ENCODE assay signal across 8 mouse cellular contexts in genomic region chr8:89046226-89046625, GRCm38 (mm10). TPM values are rescaled to one million over a fixed set of nuclear protein-coding genes. Genes with fewer than 3 reads are reported as not detected.
DNase-seq lines count a peak whose midpoint lies in the region; ATAC-seq and TF ChIP-seq lines count a peak whose summit lies in the region.

No protein-coding gene starts in this region.

- peaks cover 97% of the 10 kb centered on the region for H3K27me3 ChIP-seq in lung, embryonic 14.5 days (ENCODE audit: insufficient read depth, low read length)
- peaks cover 22% of the 10 kb centered on the region for H3K27me3 ChIP-seq in forebrain, embryonic 11.5 days (ENCODE audit: control insufficient read depth, insufficient read depth, low read length)
- peaks cover 12% of the 10 kb centered on the region for H3K27me3 ChIP-seq in kidney, embryonic 14.5 days (ENCODE audit: control insufficient read depth, insufficient read depth, low read length)
- peaks cover 71% of the 10 kb centered on the region for H3K27me3 ChIP-seq in midbrain, embryonic 13.5 days

- H3K4me1 ChIP-seq in lung, embryonic 14.5 days (ENCODE audit: insufficient read depth), result peaks cover 2% of the 10 kb centered on the region; the same call in 1 of the 2 replicates
- H3K4me1 ChIP-seq in forebrain, embryonic 11.5 days (replicated peaks; ENCODE audit: control insufficient read depth, insufficient read depth, low read length), result peaks cover 12% of the 10 kb centered on the region
- peaks cover 18% of the 10 kb centered on the region; the same call in 1 of the 2 replicates for H3K4me1 ChIP-seq in kidney, embryonic 14.5 days (ENCODE audit: control insufficient read depth, insufficient read depth, low read length)
- peaks cover 50% of the 10 kb centered on the region for H3K4me1 ChIP-seq in midbrain, embryonic 13.5 days (replicated peaks)

- WGBS in lung, embryonic 14.5 days, result 1% methylated on average over 15 of the region's 15 CpGs
- 1% methylated on average over 14 of the region's 15 CpGs for WGBS in forebrain, embryonic 11.5 days
- WGBS in kidney, embryonic 14.5 days, result under 1% methylated on average over 14 of the region's 15 CpGs
- WGBS in midbrain, embryonic 13.5 days, result 2% methylated on average over 14 of the region's 15 CpGs

- H3K4me2 ChIP-seq in lung, embryonic 14.5 days, result no peak overlapping the region; the same call in 1 of the 2 replicates
- H3K4me2 ChIP-seq in forebrain, embryonic 11.5 days (ENCODE audit: low read depth, low read length, severe bottlenecking), result peak overlapping the region; percentile 75
- H3K4me2 ChIP-seq in kidney, embryonic 14.5 days (replicated peaks; ENCODE audit: low read depth, low read length), result peak overlapping the region; percentile 65
- H3K4me2 ChIP-seq in midbrain, embryonic 13.5 days (replicated peaks), result peak overlapping the region; percentile 66

- no peak for TF ChIP-seq CTCF in lung, embryonic 14.5 days (IDR thresholded peaks at IDR 0.05; ENCODE audit: low read depth)

- H3K27ac ChIP-seq in lung, embryonic 14.5 days (ENCODE audit: low read depth), result no peak overlapping the region
- H3K27ac ChIP-seq in forebrain, embryonic 11.5 days (ENCODE audit: low read depth, low read length), result peak overlapping the region; percentile 39; the same call in 1 of the 2 replicates
- peak overlapping the region; percentile 99 for H3K27ac ChIP-seq in kidney, embryonic 14.5 days (ENCODE audit: low read depth, low read length)
- no peak overlapping the region; the same call in 1 of the 2 replicates for H3K27ac ChIP-seq in midbrain, embryonic 13.5 days

- 0 out of 2 replicates have a peak overlapping the region, but pooled peaks have one; percentile 9 for H3K4me3 ChIP-seq in lung, embryonic 14.5 days (ENCODE audit: low read depth, low read length)
- H3K4me3 ChIP-seq in forebrain, embryonic 11.5 days (ENCODE audit: low read depth, low read length), result peak overlapping the region; percentile 91; the same call in 1 of the 2 replicates
- H3K4me3 ChIP-seq in kidney, embryonic 14.5 days (ENCODE audit: low read length), result peak overlapping the region; percentile 75
- peak overlapping the region; percentile 66 for H3K4me3 ChIP-seq in midbrain, embryonic 13.5 days (replicated peaks)

- H3K9me3 ChIP-seq in lung, embryonic 14.5 days (ENCODE audit: low read depth, low read length), result no peaks in the 10 kb centered on the region
- no peaks in the 10 kb centered on the region for H3K9me3 ChIP-seq in forebrain, embryonic 11.5 days (ENCODE audit: control insufficient read depth, low read length)
- H3K9me3 ChIP-seq in kidney, embryonic 14.5 days (ENCODE audit: control insufficient read depth, low read length), result no peaks in the 10 kb centered on the region
- no peaks in the 10 kb centered on the region for H3K9me3 ChIP-seq in midbrain, embryonic 13.5 days

- ATAC-seq in lung, embryonic 14.5 days (ENCODE audit: insufficient read depth), result no peak
- ATAC-seq in forebrain, embryonic 11.5 days (replicated peaks; ENCODE audit: low FRiP score), result no peak
- ATAC-seq in kidney, embryonic 14.5 days (ENCODE audit: low FRiP score, low TSS enrichment), result peak; percentile 19; the same call in 1 of the 2 replicates
- no peak for ATAC-seq in midbrain, embryonic 13.5 days
- no peak for ATAC-seq in erythroid progenitor cell, adult 5-6 weeks (replicated peaks; ENCODE audit: low FRiP score, poor library complexity, severe bottlenecking)

- DNase-seq in lung, embryonic 14.5 days, result no peak
- DNase-seq in lung, postnatal 36 days, result no peak
- peak; percentile 77 for DNase-seq in forebrain, embryonic 11.5 days (ENCODE audit: low spot score)
- DNase-seq in spleen, postnatal 4 days (ENCODE audit: low spot score in 2 of 2), result no peak
- DNase-seq in cerebellum, adult 11-12 months, result no peak

- H3K9ac ChIP-seq in lung, embryonic 14.5 days, result no peak overlapping the region
- peak overlapping the region; percentile 100 for H3K9ac ChIP-seq in forebrain, embryonic 11.5 days (ENCODE audit: low read length)
- peak overlapping the region; percentile 96 for H3K9ac ChIP-seq in kidney, embryonic 14.5 days (ENCODE audit: low read depth, low read length)
- no peak overlapping the region for H3K9ac ChIP-seq in midbrain, embryonic 13.5 days (replicated peaks)

- no peaks in the 10 kb centered on the region for H3K36me3 ChIP-seq in lung, embryonic 14.5 days (ENCODE audit: insufficient read depth)
- H3K36me3 ChIP-seq in forebrain, embryonic 11.5 days (ENCODE audit: control insufficient read depth, insufficient read depth, low read length), result no peaks in the 10 kb centered on the region
- no peaks in the 10 kb centered on the region for H3K36me3 ChIP-seq in kidney, embryonic 14.5 days (ENCODE audit: control insufficient read depth, insufficient read depth, low read length)
- no peaks in the 10 kb centered on the region for H3K36me3 ChIP-seq in midbrain, embryonic 13.5 days

RNA-seq across cellular contexts. Expression of gene Sall1, which starts 2.3 kb away (rescaled TPM):
- polyA plus RNA-seq in lung, embryonic 14.5 days (2014; fragmentation: Nextera tagmentation; extraction: Ambion mirVana), result 0.05 and 0.08 TPM in 2 replicates
- polyA plus RNA-seq in forebrain, embryonic 11.5 days (2014; fragmentation: Nextera tagmentation; extraction: Ambion mirVana), result 27.8 and 32.9 TPM in 2 replicates
- polyA plus RNA-seq in kidney, embryonic 14.5 days (2014; fragmentation: Nextera tagmentation; extraction: Ambion mirVana), result 44.4 and 64.6 TPM in 2 replicates
- polyA plus RNA-seq in midbrain, embryonic 13.5 days (2015; fragmentation: Nextera tagmentation; extraction: Ambion mirVana), result 9.1 and 11.0 TPM in 2 replicates
- total RNA-seq in erythroid progenitor cell, adult 5-6 weeks (2015; ENCODE audit: low replicate concordance), result not detected in 2 replicates
- total RNA-seq in erythroid progenitor cell, adult 5-6 weeks (2017; ENCODE audit: low replicate concordance), result not detected in 2 replicates

Comparison
In these comparisons a context has a peak if more than half of its experiments do, and no peak if none do; other contexts are left out.
1. H3K27ac ChIP-seq: peak in forebrain, embryonic 11.5 days (single experiment) and kidney, embryonic 14.5 days (single experiment); none in lung, embryonic 14.5 days (single experiment) and midbrain, embryonic 13.5 days (single experiment).
2. H3K4me3 ChIP-seq: peak in every context shown above with its lines; median percentile 91 in forebrain, embryonic 11.5 days; 75 in kidney, embryonic 14.5 days; 66 in midbrain, embryonic 13.5 days; 9 in lung, embryonic 14.5 days.
3. H3K9ac ChIP-seq: peak in forebrain, embryonic 11.5 days (single experiment) and kidney, embryonic 14.5 days (single experiment); none in lung, embryonic 14.5 days (single experiment) and midbrain, embryonic 13.5 days (single experiment).